Mouse (Mus musculus) heart, embryonic 11.5 days (tissue): ENCODE measurements around the gene Btg1-ps1. TPM values are rescaled to one million over a fixed set of nuclear protein-coding genes. Genes with fewer than 3 reads are reported as not detected.
"Not testable (repeated sequence)": the region's sequence is repeated elsewhere in the genome, so short reads cannot be mapped to it uniquely, and the experiment has no call there.

Experiments used
- ATAC-seq: fragments of 200-750 bp; cut with Nextera tagmentation; replicated peaks from 2 replicates; pipeline ENCODE4 v1.8.0; 2017; ENCODE audit warnings: moderate library complexity; ENCODE audit not compliant: insufficient number of reproducible peaks, low FRiP score, low TSS enrichment
- H3K27ac ChIP-seq: fragments of 300-500 bp; sonication (generic); 2 replicates; pipeline ENCODE4 v1.5.1; 2014; ENCODE audit warnings: mild to moderate bottlenecking, low read depth, low read length
- H3K27me3 ChIP-seq: fragments of 300-500 bp; sonication (generic); 2 replicates; pipeline ENCODE4 v1.6.1; 2014; ENCODE audit warnings: mild to moderate bottlenecking, low read length, mixed read lengths; ENCODE audit not compliant: control insufficient read depth, insufficient read depth
- H3K36me3 ChIP-seq: fragments of 300-500 bp; sonication (generic); 2 replicates; pipeline ENCODE4 v1.6.1; 2014; ENCODE audit warnings: mild to moderate bottlenecking, low read length, moderate library complexity, mixed read lengths; ENCODE audit not compliant: control insufficient read depth, insufficient read depth
- H3K4me1 ChIP-seq: fragments of 300-500 bp; sonication (generic); 2 replicates; pipeline ENCODE4 v1.6.1; 2014; ENCODE audit warnings: low read length; ENCODE audit not compliant: control insufficient read depth, insufficient read depth
- H3K4me2 ChIP-seq: fragments of 300-500 bp; sonication (generic); 2 replicates; pipeline ENCODE4 v1.6.1; 2014; ENCODE audit warnings: mild to moderate bottlenecking, moderate library complexity
- H3K4me3 ChIP-seq: fragments of 300-500 bp; sonication (generic); 2 replicates; pipeline ENCODE4 v1.5.1; 2014; ENCODE audit warnings: low read depth, low read length
- H3K9ac ChIP-seq: fragments of 300-500 bp; sonication (generic); 2 replicates; pipeline ENCODE4 v1.6.1; 2014; ENCODE audit warnings: mild to moderate bottlenecking, low read depth, low read length, moderate library complexity
- H3K9me3 ChIP-seq: fragments of 300-500 bp; sonication (generic); replicated peaks from 2 replicates; pipeline ENCODE4 v1.6.1; 2016; ENCODE audit warnings: low read length; ENCODE audit not compliant: control insufficient read depth
- WGBS: fragments of 180-500 bp; shearing (Covaris S2); extraction: QIAGEN DNeasy Blood & Tissue Kit; methylation state at CpG from one replicate; pipeline ENCODE4 v1.1.7; 2014; ENCODE audit not compliant: insufficient replicate concordance; 5-methylcytosine and 5-hydroxymethylcytosine counted together
- polyA plus RNA-seq: library from polyadenylated mRNA; unstranded; fragments of >200 nt; fragmentation: Nextera tagmentation; extraction: Ambion mirVana; gene quantifications from 2 replicates; pipeline ENCODE4 v1.2.1, GENCODE M21; 2014

The Btg1-ps1 gene
- not detected in 2 replicates for polyA plus RNA-seq

- not testable (repeated sequence) for H3K4me3 ChIP-seq, H3K4me2 ChIP-seq, ATAC-seq, H3K4me1 ChIP-seq, H3K9ac ChIP-seq, H3K27me3 ChIP-seq, H3K27ac ChIP-seq, H3K9me3 ChIP-seq, H3K36me3 ChIP-seq
Measured at GRCm38 (mm10) chrX:38018597-38018996, at the start of gene Btg1-ps1. Gene Btg1-ps1, minus strand, starts transcription at chrX:38018815.

- WGBS = 81% methylated on average over 11 of the region's 11 CpGs
- Histone ChIP-seq H3K4me1 (no peaks in the 10 kb centered on the region), H3K27me3 (no peaks in the 10 kb centered on the region), H3K4me3 (no peak within 1 kb of the TSS), H3K36me3 (no peaks in the 10 kb centered on the region), H3K4me2 (no peak within 1 kb of the TSS), H3K9ac (no peak within 1 kb of the TSS), H3K9me3 (no peaks in the 10 kb centered on the region), H3K27ac (no peak within 1 kb of the TSS)
- no peak for ATAC-seq
Measured at GRCm38 (mm10) chrX:38066175-38066574, 47.6 kb upstream of the Btg1-ps1 start, which contains the start of gene Rhox10. Gene Rhox10, plus strand, starts transcription at chrX:38066475.

GRCm38 (mm10) chrX:38061544-38061943 lies 42.9 kb upstream of the Btg1-ps1 start:
- Histone ChIP-seq H3K27ac (no peak overlapping the region), H3K9me3 (no peaks in the 10 kb centered on the region), H3K4me2 (no peak overlapping the region), H3K27me3 (no peaks in the 10 kb centered on the region), H3K36me3 (no peaks in the 10 kb centered on the region), H3K4me3 (no peak overlapping the region), H3K4me1 (no peaks in the 10 kb centered on the region), H3K9ac (no peak overlapping the region)
- ATAC-seq = no peak
- WGBS = 0% methylated on average over 1 of the region's 1 CpGs

GRCm38 (mm10) chrX:38043014-38043413 lies 24.4 kb upstream of the Btg1-ps1 start, which contains the start of gene Btg1-ps2:
Gene Btg1-ps2, minus strand, starts transcription at chrX:38043114.
- ATAC-seq, H3K4me2 ChIP-seq, H3K4me3 ChIP-seq, H3K27me3 ChIP-seq, H3K9ac ChIP-seq, H3K27ac ChIP-seq, H3K36me3 ChIP-seq, H3K4me1 ChIP-seq, H3K9me3 ChIP-seq: not testable (repeated sequence)

GRCm38 (mm10) chrX:38039666-38040065 lies 21.1 kb upstream of the Btg1-ps1 start:
- WGBS = 85% methylated on average over 5 of the region's 5 CpGs
- no peak overlapping the region for H3K4me2 ChIP-seq
- no peaks in the 10 kb centered on the region for H3K27me3 ChIP-seq
- ATAC-seq = no peak
- H3K9me3 ChIP-seq = no peaks in the 10 kb centered on the region
- no peak overlapping the region for H3K9ac ChIP-seq
- no peak overlapping the region for H3K4me3 ChIP-seq
- H3K27ac ChIP-seq = no peak overlapping the region
- H3K4me1 ChIP-seq = no peaks in the 10 kb centered on the region
- H3K36me3 ChIP-seq = no peaks in the 10 kb centered on the region

GRCm38 (mm10) chrX:38033841-38034240 lies 15.2 kb upstream of the Btg1-ps1 start:
- no peak overlapping the region for H3K4me3 ChIP-seq
- no peaks in the 10 kb centered on the region for H3K9me3 ChIP-seq
- ATAC-seq = no peak
- H3K36me3 ChIP-seq = no peaks in the 10 kb centered on the region
- no peaks in the 10 kb centered on the region for H3K4me1 ChIP-seq
- no peak overlapping the region for H3K9ac ChIP-seq
- 52% methylated on average over 2 of the region's 2 CpGs for WGBS
- no peaks in the 10 kb centered on the region for H3K27me3 ChIP-seq
- no peak overlapping the region for H3K27ac ChIP-seq
- no peak overlapping the region for H3K4me2 ChIP-seq

- Histone ChIP-seq H3K36me3 (no peaks in the 10 kb centered on the region), H3K4me3 (no peak overlapping the region), H3K9ac (no peak overlapping the region), H3K9me3 (no peaks in the 10 kb centered on the region), H3K27me3 (no peaks in the 10 kb centered on the region), H3K27ac (no peak overlapping the region), H3K4me2 (no peak overlapping the region), H3K4me1 (no peaks in the 10 kb centered on the region)
- no peak for ATAC-seq
- WGBS = 47% methylated on average over 2 of the region's 2 CpGs
Measured at GRCm38 (mm10) chrX:38008756-38009155, 9.9 kb downstream of the Btg1-ps1 start.

Other genes starting within 250 kb of the Btg1-ps1 start
- gene Rhox5, start 214.0 kb downstream of the Btg1-ps1 start, polyA plus RNA-seq = 13.7 and 16.5 TPM in 2 replicates
- gene Rhox6, start 191.9 kb downstream of the Btg1-ps1 start, polyA plus RNA-seq = not detected in 2 replicates
- not detected in 2 replicates for gene Rhox7a, start 187.1 kb downstream of the Btg1-ps1 start, polyA plus RNA-seq
- not detected in 2 replicates for gene Rhox8, start 139.9 kb downstream of the Btg1-ps1 start, polyA plus RNA-seq
- gene Rhox7b, start 121.6 kb downstream of the Btg1-ps1 start, polyA plus RNA-seq = not detected in 2 replicates
- not detected in 2 replicates for gene Rhox9, start 117.0 kb downstream of the Btg1-ps1 start, polyA plus RNA-seq
- gene Btg1-ps2, start 24.3 kb upstream of the Btg1-ps1 start, polyA plus RNA-seq = not detected in 2 replicates
- gene Rhox10, start 47.7 kb upstream of the Btg1-ps1 start, polyA plus RNA-seq = not detected in 2 replicates
- not detected in 2 replicates for gene Rhox11, start 66.3 kb upstream of the Btg1-ps1 start, polyA plus RNA-seq
- gene Rhox12, start 92.1 kb upstream of the Btg1-ps1 start, polyA plus RNA-seq = not detected in 2 replicates
- not detected in 2 replicates for gene Rhox13, start 102.4 kb upstream of the Btg1-ps1 start, polyA plus RNA-seq
- gene Zbtb33, start 171.0 kb upstream of the Btg1-ps1 start, polyA plus RNA-seq = 4.0 and 4.8 TPM in 2 replicates
- 22.6 and 23.9 TPM in 2 replicates for gene Tmem255a, start 233.6 kb upstream of the Btg1-ps1 start, polyA plus RNA-seq